Mouse (Mus musculus): ENCODE measurements around the gene Irak3. TPM values are rescaled to one million over a fixed set of nuclear protein-coding genes. Genes with fewer than 3 reads are reported as not detected.

Irak3 gene
- total RNA-seq, 2 experiments from 2014 or later: 0.61 to 0.72 TPM

GRCm38 (mm10) chr10:120202467-120203250 lies 729 bp upstream of the Irak3 start:
- Histone ChIP-seq H3K27ac (no peak overlapping the region), H3K4me3 (no peak overlapping the region)
- DNase-seq (ENCODE audit: extremely low spot score in 1 of 2, low spot score in 2 of 2): no peak
- intact Hi-C loops (cut with DNase I): loop anchor here (2.0 to 5.0 kb wide), 3 partner anchors 75 to 556 kb away; no protein-coding TSS in a partner anchor
- no peak for TF ChIP-seq CTCF (IDR thresholded peaks at IDR 0.05)

GRCm38 (mm10) chr10:120201131-120201921 lies 604 bp downstream of the Irak3 start, which contains the start of gene Tmbim4:
Gene Tmbim4 (plus strand): TSS chr10:120201590.
- DNase-seq (ENCODE audit: extremely low spot score in 1 of 2, low spot score in 2 of 2): peak; percentile 20 to 25
- no peak for TF ChIP-seq CTCF (IDR thresholded peaks at IDR 0.05)
- H3K27ac ChIP-seq: 0 out of 2 replicates have a peak within 1 kb of the TSS, but pooled peaks have one; percentile 9
- intact Hi-C loops (cut with DNase I): loop anchor here (5.0 kb wide), 2 partner anchors 74 to 399 kb away; no protein-coding TSS in a partner anchor
- H3K4me3 ChIP-seq: peak within 1 kb of the TSS; percentile 43

- Histone ChIP-seq H3K27ac (no peak overlapping the region), H3K4me3 (no peak overlapping the region)
- no peak for TF ChIP-seq CTCF (IDR thresholded peaks at IDR 0.05)
- no peak for DNase-seq (ENCODE audit: extremely low spot score in 1 of 2, low spot score in 2 of 2)
- intact Hi-C loops (cut with DNase I): no loop called here
These were observed 4.7 kb downstream of the Irak3 start for GRCm38 (mm10) chr10:120197061-120197835.

- Histone ChIP-seq H3K27ac (no peak overlapping the region), H3K4me3 (no peak overlapping the region)
- no peak for DNase-seq (ENCODE audit: extremely low spot score in 1 of 2, low spot score in 2 of 2)
- no peak for TF ChIP-seq CTCF (IDR thresholded peaks at IDR 0.05)
- intact Hi-C loops (cut with DNase I): no loop called here
These were observed 8.7 kb downstream of the Irak3 start for GRCm38 (mm10) chr10:120193255-120193654.

GRCm38 (mm10) chr10:120192278-120192677 lies 9.7 kb downstream of the Irak3 start:
- H3K4me3 ChIP-seq: no peak overlapping the region
- TF ChIP-seq CTCF (IDR thresholded peaks at IDR 0.05): no peak
- no peak overlapping the region for H3K27ac ChIP-seq
- DNase-seq (ENCODE audit: extremely low spot score in 1 of 2, low spot score in 2 of 2): no peak
- intact Hi-C loops (cut with DNase I): no loop called here

GRCm38 (mm10) chr10:120191165-120191564 lies 10.8 kb downstream of the Irak3 start:
- TF ChIP-seq CTCF (IDR thresholded peaks at IDR 0.05): no peak
- no peak overlapping the region for H3K27ac ChIP-seq
- intact Hi-C loops (cut with DNase I): no loop called here
- no peak for DNase-seq (ENCODE audit: extremely low spot score in 1 of 2, low spot score in 2 of 2)
- no peak overlapping the region for H3K4me3 ChIP-seq

GRCm38 (mm10) chr10:120189782-120190181 lies 12.1 kb downstream of the Irak3 start:
- no peak for DNase-seq (ENCODE audit: extremely low spot score in 1 of 2, low spot score in 2 of 2)
- Histone ChIP-seq H3K27ac (no peak overlapping the region), H3K4me3 (no peak overlapping the region)
- no peak for TF ChIP-seq CTCF (IDR thresholded peaks at IDR 0.05)
- intact Hi-C loops (cut with DNase I): no loop called here

- no peak for DNase-seq (ENCODE audit: extremely low spot score in 1 of 2, low spot score in 2 of 2)
- no peak overlapping the region for H3K4me3 ChIP-seq
- intact Hi-C loops (cut with DNase I): no loop called here
- no peak for TF ChIP-seq CTCF (IDR thresholded peaks at IDR 0.05)
- no peak overlapping the region for H3K27ac ChIP-seq
These were observed 12.7 kb downstream of the Irak3 start for GRCm38 (mm10) chr10:120189276-120189675.

GRCm38 (mm10) chr10:120188513-120188912 lies 13.4 kb downstream of the Irak3 start:
- Histone ChIP-seq H3K27ac (no peak overlapping the region), H3K4me3 (no peak overlapping the region)
- no peak for TF ChIP-seq CTCF (IDR thresholded peaks at IDR 0.05)
- no peak for DNase-seq (ENCODE audit: extremely low spot score in 1 of 2, low spot score in 2 of 2)
- intact Hi-C loops (cut with DNase I): no loop called here

GRCm38 (mm10) chr10:120183342-120183741 lies 18.6 kb downstream of the Irak3 start:
- Histone ChIP-seq H3K4me3 (no peak overlapping the region), H3K27ac (no peak overlapping the region)
- no peak for DNase-seq (ENCODE audit: extremely low spot score in 1 of 2, low spot score in 2 of 2)
- TF ChIP-seq CTCF (IDR thresholded peaks at IDR 0.05): no peak
- intact Hi-C loops (cut with DNase I): no loop called here

GRCm38 (mm10) chr10:120182887-120183286 lies 19.0 kb downstream of the Irak3 start:
- no peak overlapping the region for H3K4me3 ChIP-seq
- DNase-seq (ENCODE audit: extremely low spot score in 1 of 2, low spot score in 2 of 2): no peak
- intact Hi-C loops (cut with DNase I): no loop called here
- peak; percentile 39 for TF ChIP-seq CTCF (IDR thresholded peaks at IDR 0.05)
- no peak overlapping the region for H3K27ac ChIP-seq

Data from left cerebral cortex, adult 2 months (tissue).